Mouse (Mus musculus) limb, embryonic 15.5 days (tissue): ENCODE results near the gene Hvcn1. TPM values are rescaled to one million over a fixed set of nuclear protein-coding genes. Genes with fewer than 3 reads are reported as not detected.

Experiments
- ATAC-seq: fragments of 200-750 bp; cut with Nextera tagmentation; 2 replicates; pipeline ENCODE4 v1.8.0; 2017; ENCODE audit warnings: low read depth, moderate TSS enrichment; ENCODE audit not compliant: insufficient number of reproducible peaks, low FRiP score, low TSS enrichment
- H3K27ac ChIP-seq: fragments of 300-500 bp; sonication (generic); 2 replicates; pipeline ENCODE4 v1.5.1; 2015; ENCODE audit warnings: moderate library complexity, mild to moderate bottlenecking, inconsistent platforms
- H3K27me3 ChIP-seq: fragments of 300-500 bp; sonication (generic); 2 replicates; pipeline ENCODE4 v1.6.1; 2015; ENCODE audit warnings: inconsistent platforms
- H3K36me3 ChIP-seq: fragments of 300-500 bp; sonication (generic); 2 replicates; pipeline ENCODE4 v1.6.1; 2015; ENCODE audit warnings: inconsistent platforms
- H3K4me1 ChIP-seq: fragments of 300-500 bp; sonication (generic); 2 replicates; pipeline ENCODE4 v1.6.1; 2015; ENCODE audit warnings: inconsistent platforms
- H3K4me2 ChIP-seq: fragments of 300-500 bp; sonication (generic); 2 replicates; pipeline ENCODE4 v1.6.1; 2015; ENCODE audit warnings: mild to moderate bottlenecking, inconsistent platforms
- H3K4me3 ChIP-seq: fragments of 300-500 bp; sonication (generic); 2 replicates; pipeline ENCODE4 v1.5.1; 2015; ENCODE audit warnings: mild to moderate bottlenecking, inconsistent platforms
- H3K9ac ChIP-seq: fragments of 300-500 bp; sonication (generic); 2 replicates; pipeline ENCODE4 v1.6.1; 2015; ENCODE audit warnings: inconsistent platforms
- H3K9me3 ChIP-seq: fragments of 300-500 bp; sonication (generic); 2 replicates; pipeline ENCODE4 v1.6.1; 2016; ENCODE audit warnings: inconsistent platforms
- WGBS: fragments of 180-500 bp; shearing (Covaris S2); methylation state at CpG from one replicate; pipeline ENCODE4 v1.1.7; 2015; 5-methylcytosine and 5-hydroxymethylcytosine counted together
- polyA plus RNA-seq: library from polyadenylated mRNA; unstranded; fragments of >200 nt; fragmentation: Nextera tagmentation; extraction: Ambion mirVana; gene quantifications from 2 replicates; pipeline ENCODE4 v1.2.1, GENCODE M21; 2015

Gene Hvcn1
- polyA plus RNA-seq, 1 experiment from 2014 or later = 8.8 TPM

DNA sequence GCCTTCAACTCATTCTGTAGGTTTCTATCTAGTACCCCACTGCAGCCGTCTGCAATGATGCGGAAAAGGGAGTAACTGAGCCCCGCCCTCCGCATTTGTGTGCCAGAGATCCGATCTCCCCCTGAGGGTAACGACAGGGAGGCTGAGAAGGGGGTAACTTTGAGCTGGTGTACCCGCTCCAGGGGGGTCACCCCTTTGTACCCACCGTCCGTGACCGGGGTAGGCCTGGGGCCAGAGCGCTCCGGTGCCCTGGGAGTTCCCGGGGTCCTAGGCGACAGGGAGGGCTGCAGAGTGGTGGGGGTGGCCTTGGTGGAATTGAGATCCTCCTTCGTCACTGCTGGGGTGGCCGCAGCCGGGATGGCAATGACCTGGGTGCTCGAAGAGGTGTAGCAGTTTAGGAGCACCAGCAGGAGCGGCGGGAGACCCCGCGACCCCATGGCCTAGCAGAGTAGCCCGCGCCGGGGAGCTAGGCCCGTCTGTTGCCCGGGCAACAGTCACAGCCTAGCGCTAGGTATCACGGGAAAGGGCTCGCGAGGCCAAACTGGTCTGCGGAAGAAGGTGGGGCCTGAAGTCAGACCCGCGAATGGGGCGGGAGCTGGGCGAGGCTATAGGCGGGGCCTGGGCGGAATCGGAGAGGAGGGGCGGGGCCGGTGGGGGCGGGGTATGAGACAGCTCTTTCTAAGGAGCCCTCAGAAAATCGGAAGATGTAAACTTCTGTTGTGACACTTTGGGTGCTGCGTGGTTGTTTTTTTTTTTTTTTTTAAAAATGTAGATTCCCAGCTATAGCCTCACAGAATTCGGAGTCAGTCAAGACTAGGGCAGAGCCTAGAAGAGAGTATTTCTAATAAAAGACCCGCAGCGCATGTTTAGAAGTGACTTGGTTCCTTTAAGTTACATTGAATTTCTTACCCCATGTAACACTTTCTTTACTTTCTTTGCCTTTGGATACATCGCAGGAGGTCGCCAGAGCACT is 57.6 kb downstream of the Hvcn1 start, which contains the start of gene Tctn1:
TSS of gene Tctn1 (minus strand) at position 528 of the 973 bp plus-strand sequence.
- Histone ChIP-seq H3K36me3 (peaks cover 12% of the 10 kb centered on the region), H3K9me3 (no peaks in the 10 kb centered on the region), H3K9ac (peak within 1 kb of the TSS; percentile 68), H3K4me1 (peaks cover 13% of the 10 kb centered on the region), H3K27ac (peak within 1 kb of the TSS; percentile 75), H3K4me3 (peak within 1 kb of the TSS; percentile 78), H3K4me2 (peak within 1 kb of the TSS; percentile 68), H3K27me3 (no peaks in the 10 kb centered on the region)
- peak; percentile 99 for ATAC-seq
- 1% methylated on average over 49 of the region's 49 CpGs for WGBS

- H3K4me1 ChIP-seq = peaks cover 13% of the 10 kb centered on the region
- 69% methylated on average over 3 of the region's 3 CpGs for WGBS
- H3K4me2 ChIP-seq = no peak overlapping the region
- no peak overlapping the region for H3K27ac ChIP-seq
- no peak overlapping the region for H3K9ac ChIP-seq
- H3K27me3 ChIP-seq = no peaks in the 10 kb centered on the region
- H3K36me3 ChIP-seq = 0 out of 2 replicates have a peak, but pooled peaks cover 7% of the 10 kb centered on the region
- H3K9me3 ChIP-seq = no peaks in the 10 kb centered on the region
- ATAC-seq = no peak
- H3K4me3 ChIP-seq = no peak overlapping the region
Measured at GRCm38 (mm10) chr5:122265187-122265586, 58.6 kb downstream of the Hvcn1 start.

DNA sequence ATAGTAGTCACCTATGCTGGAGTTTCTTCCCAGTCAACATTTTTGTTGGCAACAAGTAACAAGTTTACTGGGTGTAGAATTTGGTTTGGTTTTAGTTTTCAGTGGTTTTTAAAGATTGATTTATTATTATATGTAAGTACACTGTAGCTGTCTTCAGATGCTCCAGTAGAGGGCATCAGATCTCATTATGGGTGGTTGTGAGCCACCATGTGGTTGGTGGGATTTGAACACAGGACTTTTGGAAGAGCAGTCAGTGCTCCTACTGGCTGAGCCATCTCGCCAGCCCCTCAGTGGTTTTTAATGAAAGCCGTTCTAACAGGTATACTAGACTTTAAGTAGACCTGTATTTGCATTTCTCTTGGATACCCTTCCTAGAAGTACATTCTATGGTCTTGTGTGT is 59.3 kb downstream of the Hvcn1 start:
- H3K9me3 ChIP-seq = no peaks in the 10 kb centered on the region
- no peak overlapping the region for H3K4me2 ChIP-seq
- H3K36me3 ChIP-seq = no peaks in the 10 kb centered on the region
- WGBS = 92% methylated on average over 2 of the region's 2 CpGs
- no peaks in the 10 kb centered on the region for H3K27me3 ChIP-seq
- peaks cover 13% of the 10 kb centered on the region for H3K4me1 ChIP-seq
- H3K27ac ChIP-seq = no peak overlapping the region
- no peak overlapping the region for H3K9ac ChIP-seq
- H3K4me3 ChIP-seq = no peak overlapping the region
- ATAC-seq = no peak

- WGBS = 72% methylated on average over 7 of the region's 7 CpGs
- Histone ChIP-seq H3K4me2 (no peak overlapping the region), H3K9ac (no peak overlapping the region), H3K4me3 (no peak overlapping the region), H3K27me3 (no peaks in the 10 kb centered on the region), H3K9me3 (no peaks in the 10 kb centered on the region), H3K36me3 (no peaks in the 10 kb centered on the region), H3K27ac (no peak overlapping the region), H3K4me1 (peaks cover 13% of the 10 kb centered on the region)
- ATAC-seq = no peak
Measured at GRCm38 (mm10) chr5:122267136-122267535, 60.5 kb downstream of the Hvcn1 start.

DNA sequence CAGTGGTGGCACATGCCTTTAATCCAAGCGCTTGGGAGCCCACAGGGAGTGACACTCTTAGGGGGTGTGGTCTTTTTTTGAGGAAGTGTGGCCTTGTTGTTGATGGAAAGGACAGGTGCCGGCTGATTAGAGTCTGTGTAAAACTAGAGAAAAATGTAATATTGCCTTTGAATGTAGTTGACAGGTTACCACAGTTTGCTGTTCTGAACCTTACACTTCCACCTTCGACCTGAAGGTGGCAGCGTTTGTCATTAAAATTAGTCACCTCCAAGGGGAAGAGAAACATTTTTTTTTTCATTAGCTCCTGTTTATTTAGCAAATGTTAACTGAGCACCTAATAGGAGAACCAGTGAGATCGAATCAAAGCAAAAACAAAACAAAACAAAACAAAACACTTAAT is 61.3 kb downstream of the Hvcn1 start:
- WGBS = 24% methylated on average over 5 of the region's 5 CpGs
- no peaks in the 10 kb centered on the region for H3K36me3 ChIP-seq
- H3K4me2 ChIP-seq = no peak overlapping the region
- no peak overlapping the region for H3K4me3 ChIP-seq
- no peak for ATAC-seq
- no peak overlapping the region for H3K27ac ChIP-seq
- no peak overlapping the region for H3K9ac ChIP-seq
- H3K27me3 ChIP-seq = no peaks in the 10 kb centered on the region
- peaks cover 13% of the 10 kb centered on the region for H3K4me1 ChIP-seq
- no peaks in the 10 kb centered on the region for H3K9me3 ChIP-seq

DNA sequence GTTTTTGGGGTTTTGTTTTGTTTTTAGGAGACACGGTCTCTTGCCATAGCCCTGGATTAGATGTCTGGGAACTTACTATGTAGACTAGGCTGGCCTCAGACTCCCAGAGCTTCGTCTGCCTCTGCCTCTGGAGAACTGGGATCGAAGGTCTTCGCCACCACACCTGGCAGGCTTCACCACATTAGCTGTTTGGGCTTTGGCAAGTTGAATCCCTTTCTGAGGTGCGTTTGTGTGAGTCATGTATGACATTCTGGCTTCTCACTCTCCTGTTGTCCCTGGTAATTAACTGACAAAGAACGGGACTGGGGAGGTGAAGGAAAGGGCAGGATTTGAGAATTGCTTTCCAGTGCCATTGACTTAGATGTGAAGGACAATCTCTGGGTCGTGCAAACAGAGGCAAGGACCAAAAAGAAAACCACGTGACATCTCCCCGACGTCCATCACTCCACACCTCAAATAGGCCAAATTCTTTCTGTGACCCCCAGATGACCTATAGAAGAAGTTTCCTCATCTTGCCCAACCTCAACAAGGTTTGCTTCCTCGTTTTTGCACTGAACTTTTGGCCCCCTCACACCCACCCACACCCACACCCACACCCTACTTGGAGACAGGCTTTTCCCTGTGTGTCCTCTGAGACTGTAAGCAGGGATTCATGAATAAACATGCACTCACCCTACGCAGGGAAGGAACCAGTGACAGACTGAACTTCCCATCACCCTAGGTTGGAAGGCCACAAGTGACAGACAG is 62.4 kb downstream of the Hvcn1 start:
- no peak overlapping the region for H3K9ac ChIP-seq
- H3K27ac ChIP-seq = no peak overlapping the region
- 66% methylated on average over 12 of the region's 12 CpGs for WGBS
- no peaks in the 10 kb centered on the region for H3K9me3 ChIP-seq
- H3K4me1 ChIP-seq = peaks cover 3% of the 10 kb centered on the region; the same call in 1 of the 2 replicates
- no peak overlapping the region for H3K4me3 ChIP-seq
- no peak overlapping the region for H3K4me2 ChIP-seq
- ATAC-seq = no peak
- H3K36me3 ChIP-seq = no peaks in the 10 kb centered on the region
- H3K27me3 ChIP-seq = no peaks in the 10 kb centered on the region

DNA sequence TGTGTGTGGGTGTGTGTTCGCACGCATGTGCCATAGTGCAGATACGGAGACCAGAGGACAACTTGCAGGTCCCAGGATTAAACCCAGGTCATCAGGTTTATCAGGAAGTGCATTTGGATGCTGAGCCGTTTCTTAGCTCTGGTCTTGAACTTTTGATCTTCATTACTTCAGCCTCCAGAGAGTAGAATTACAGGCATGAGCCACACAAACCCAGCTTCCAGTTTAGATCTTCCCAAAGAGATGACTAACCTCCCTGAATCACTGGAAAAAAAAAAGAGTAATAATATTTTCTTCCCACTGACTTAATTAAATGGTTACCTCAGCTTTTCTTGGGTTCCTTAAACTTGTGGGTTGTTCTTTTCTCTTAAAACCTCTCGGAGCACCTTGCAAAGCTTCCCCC is 66.2 kb downstream of the Hvcn1 start:
- no peak for ATAC-seq
- Histone ChIP-seq H3K27ac (no peak overlapping the region), H3K4me1 (no peaks in the 10 kb centered on the region), H3K27me3 (no peaks in the 10 kb centered on the region), H3K4me2 (no peak overlapping the region), H3K9me3 (no peaks in the 10 kb centered on the region), H3K36me3 (no peaks in the 10 kb centered on the region), H3K9ac (no peak overlapping the region), H3K4me3 (no peak overlapping the region)
- 77% methylated on average over 5 of the region's 5 CpGs for WGBS

DNA sequence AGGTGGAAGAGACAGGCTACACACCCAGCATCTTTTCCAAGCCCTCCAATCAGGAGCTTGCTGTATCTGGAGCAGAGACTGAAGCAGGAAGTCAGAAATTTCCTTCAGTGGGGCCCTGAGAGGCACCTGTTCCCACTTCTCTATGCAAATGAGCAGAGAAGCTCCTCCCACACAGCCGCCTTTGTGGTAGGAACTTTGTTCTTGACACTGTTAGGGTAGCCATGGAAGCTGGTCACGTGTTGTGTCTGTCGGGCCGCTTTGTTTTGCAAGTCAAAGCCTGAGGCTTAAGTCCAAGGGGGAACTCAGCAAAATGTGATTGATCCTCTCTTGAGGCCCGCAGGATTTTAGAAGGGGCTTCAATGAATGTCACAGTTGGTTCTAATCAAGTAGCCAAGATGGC is 68.2 kb downstream of the Hvcn1 start:
- Histone ChIP-seq H3K27me3 (no peaks in the 10 kb centered on the region), H3K4me2 (no peak overlapping the region), H3K9ac (no peak overlapping the region), H3K9me3 (no peaks in the 10 kb centered on the region), H3K27ac (no peak overlapping the region), H3K4me3 (no peak overlapping the region), H3K4me1 (no peaks in the 10 kb centered on the region), H3K36me3 (no peaks in the 10 kb centered on the region)
- ATAC-seq = no peak
- WGBS = 37% methylated on average over 5 of the region's 5 CpGs

DNA sequence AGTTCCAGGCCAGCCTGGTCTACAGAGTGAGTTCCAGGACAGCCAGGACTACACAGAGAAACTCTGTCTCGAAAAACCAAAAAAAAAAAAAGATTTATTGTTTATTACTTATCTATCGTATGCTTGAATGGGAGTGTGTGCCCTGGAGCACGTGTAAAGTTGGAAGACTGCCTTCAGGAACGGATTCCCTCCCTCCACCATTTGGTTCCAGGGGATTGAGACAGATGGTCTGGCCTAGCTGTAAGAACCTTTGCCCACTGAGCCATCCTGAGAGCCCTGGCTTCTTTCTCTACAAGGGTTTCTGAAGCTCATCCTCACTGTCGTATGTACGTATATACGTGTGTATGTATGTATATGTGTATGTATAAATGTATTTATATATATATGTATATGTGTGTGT is 72.3 kb downstream of the Hvcn1 start:
- Histone ChIP-seq H3K4me1 (peaks cover 13% of the 10 kb centered on the region), H3K4me2 (no peak overlapping the region), H3K27ac (no peak overlapping the region), H3K36me3 (no peaks in the 10 kb centered on the region), H3K4me3 (no peak overlapping the region), H3K9ac (no peak overlapping the region), H3K9me3 (no peaks in the 10 kb centered on the region), H3K27me3 (no peaks in the 10 kb centered on the region)
- no peak for ATAC-seq
- WGBS = 75% methylated on average over 7 of the region's 7 CpGs

DNA sequence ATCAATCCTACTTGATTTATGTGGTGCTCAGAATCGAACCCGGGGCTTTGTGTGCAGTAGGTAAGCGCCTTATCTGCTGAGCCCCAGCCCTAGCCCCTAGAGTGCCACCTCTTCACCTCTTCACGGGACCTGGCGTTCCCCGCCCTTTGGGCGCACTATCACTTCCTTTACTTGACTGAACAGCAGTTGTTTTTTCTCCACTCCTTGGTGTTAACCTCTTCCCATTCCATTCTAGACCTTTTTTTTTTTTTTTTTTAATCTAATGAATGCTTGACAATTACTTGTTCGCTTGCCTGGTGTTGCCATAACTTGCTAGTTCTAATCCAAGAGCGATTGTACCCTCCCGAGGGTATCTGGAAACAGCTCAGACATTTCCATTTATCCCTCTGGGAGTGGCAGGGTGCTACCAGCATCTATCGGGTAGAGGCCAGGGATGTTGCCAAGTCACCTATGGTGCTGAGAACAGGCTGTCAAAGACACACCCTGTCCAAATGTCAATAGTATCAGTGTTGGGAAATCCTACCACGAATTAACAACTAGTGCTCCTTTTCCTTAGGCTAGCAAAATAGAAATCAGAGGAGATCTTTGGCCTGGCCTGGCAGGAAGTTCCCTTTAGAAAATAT is 73.3 kb downstream of the Hvcn1 start:
- Histone ChIP-seq H3K9ac (no peak overlapping the region), H3K9me3 (no peaks in the 10 kb centered on the region), H3K27me3 (no peaks in the 10 kb centered on the region), H3K4me3 (no peak overlapping the region), H3K4me2 (0 out of 2 replicates have a peak overlapping the region, but pooled peaks have one; percentile 15), H3K27ac (0 out of 2 replicates have a peak overlapping the region, but pooled peaks have one; percentile 3), H3K4me1 (peaks cover 15% of the 10 kb centered on the region), H3K36me3 (no peaks in the 10 kb centered on the region)
- WGBS = 70% methylated on average over 12 of the region's 12 CpGs
- ATAC-seq = no peak

DNA sequence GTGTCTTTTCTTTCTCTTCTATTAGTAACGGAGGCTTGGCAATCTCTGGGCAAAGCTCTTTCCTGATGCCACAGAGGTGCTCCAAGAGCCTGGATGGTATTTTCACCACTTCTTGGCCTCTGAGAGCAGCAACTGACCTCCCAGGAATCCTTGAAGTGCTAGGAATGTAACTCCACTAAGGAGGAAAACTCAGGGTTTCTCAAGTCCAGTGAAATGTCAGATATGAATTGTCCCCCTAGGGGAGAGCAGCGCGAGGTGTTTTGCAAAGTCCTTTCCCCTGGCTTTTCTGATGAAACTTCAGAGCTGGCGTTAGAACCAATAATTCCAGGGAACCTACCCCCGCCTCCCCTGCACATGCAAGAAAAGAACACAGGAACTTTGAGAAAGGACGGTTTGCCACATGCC is 73.8 kb downstream of the Hvcn1 start:
- Histone ChIP-seq H3K27ac (0 out of 2 replicates have a peak overlapping the region, but pooled peaks have one; percentile 3), H3K4me3 (no peak overlapping the region), H3K27me3 (no peaks in the 10 kb centered on the region), H3K4me1 (peaks cover 20% of the 10 kb centered on the region), H3K9me3 (no peaks in the 10 kb centered on the region), H3K9ac (no peak overlapping the region), H3K4me2 (peak overlapping the region; percentile 15; the same call in 1 of the 2 replicates), H3K36me3 (no peaks in the 10 kb centered on the region)
- ATAC-seq = no peak
- 38% methylated on average over 6 of the region's 6 CpGs for WGBS
